Mouse (Mus musculus): Measurements from ENCODE around the gene Olfr944.

Gene Olfr944

GRCm38 (mm10) chr9:39201620-39202019, at the start of gene Olfr944:
Gene Olfr944, plus strand, starts transcription at chr9:39201920.
- no peak for DNase-seq (ENCODE audit: low spot score in 2 of 2)

GRCm38 (mm10) chr9:39152401-39152800, 49.3 kb upstream of the Olfr944 start:
- DNase-seq (ENCODE audit: low spot score in 2 of 2) = no peak

GRCm38 (mm10) chr9:39166004-39166403, 35.7 kb upstream of the Olfr944 start, which contains the start of gene Olfr943:
Gene Olfr943, plus strand, starts transcription at chr9:39166304.
- no peak for DNase-seq (ENCODE audit: low spot score in 2 of 2)

GRCm38 (mm10) chr9:39249894-39250293, 48.2 kb downstream of the Olfr944 start, which contains the start of gene Olfr1537:
Gene Olfr1537, minus strand, starts transcription at chr9:39249994.
- DNase-seq (ENCODE audit: low spot score in 2 of 2) = no peak
